Mouse (Mus musculus) CH12.LX (cell line): Measurements from ENCODE around the gene Fgd1. TPM values are rescaled to one million over a fixed set of nuclear protein-coding genes. Genes with fewer than 3 reads are reported as not detected.

ENCODE experiments used
- DNase-seq: peaks from one replicate; pipeline ENCODE4 v3.0.0-alpha.2; 2013; ENCODE audit errors: extremely low read depth
- H3K27ac ChIP-seq: 2 replicates; pipeline ENCODE4 v1.5.1; 2012; ENCODE audit warnings: low read depth, mild to moderate bottlenecking, control low read depth, moderate library complexity; ENCODE audit not compliant: insufficient read depth
- H3K27me3 ChIP-seq: replicated peaks from 2 replicates; pipeline ENCODE3; 2012; ENCODE audit warnings: inconsistent platforms
- H3K36me3 ChIP-seq, 2 experiments: replicated peaks in 1 of 2; 2 replicates each; pipeline versions ENCODE3 to v1.6.1; 2012; ENCODE audit warnings: inconsistent platforms in 1 of 2, low read length in 1 of 2, mild to moderate bottlenecking in 1 of 2, mixed read lengths in 1 of 2, moderate library complexity in 1 of 2; ENCODE audit not compliant: control insufficient read depth in 1 of 2, insufficient read depth in 1 of 2
- H3K4me1 ChIP-seq, 2 experiments: 2 replicates each; pipeline ENCODE4 v1.6.1; 2012; ENCODE audit warnings: inconsistent platforms in 1 of 2, moderate library complexity in 1 of 2; ENCODE audit not compliant: insufficient read depth in 2 of 2, control insufficient read depth in 1 of 2
- H3K4me2 ChIP-seq: 2 replicates; pipeline ENCODE4 v1.6.1; 2012; ENCODE audit warnings: low read depth, mild to moderate bottlenecking, control low read depth; ENCODE audit not compliant: poor library complexity, insufficient read depth, severe bottlenecking
- H3K4me3 ChIP-seq, 3 experiments: fragments of 150-350 bp in 1 of 3; sonication (generic) in 1 of 3; replicated peaks in 1 of 3; 2 replicates each; pipeline versions ENCODE3 to v1.5.1; 2011 to 2012; ENCODE audit warnings: low read depth in 2 of 3, low read length in 2 of 3, mild to moderate bottlenecking in 2 of 3, moderate library complexity in 2 of 3, control low read depth in 1 of 3, improper control_type of control experiment in 1 of 3, inconsistent platforms in 1 of 3, mixed read lengths in 1 of 3; ENCODE audit not compliant: poor library complexity in 1 of 3
- H3K79me2 ChIP-seq: replicated peaks from 2 replicates; pipeline ENCODE4 v1.6.1; 2012; ENCODE audit warnings: mild to moderate bottlenecking, moderate library complexity; ENCODE audit not compliant: control insufficient read depth, poor library complexity, insufficient read depth, severe bottlenecking; ENCODE audit errors: extremely low read depth
- H3K9ac ChIP-seq: 2 replicates; pipeline ENCODE4 v1.6.1; 2012; ENCODE audit warnings: low read depth, mild to moderate bottlenecking, control low read depth, moderate library complexity; ENCODE audit not compliant: insufficient read depth
- H3K9me3 ChIP-seq: replicated peaks from 2 replicates; pipeline ENCODE3; 2012; ENCODE audit warnings: low read length, inconsistent platforms, mixed read lengths
- BHLHE40 ChIP-seq: IDR thresholded peaks from 2 replicates; pipeline ENCODE4 v1.6.1; 2011; ENCODE audit warnings: mild to moderate bottlenecking, low read depth, low read length, improper control_type of control experiment
- CHD2 ChIP-seq: IDR thresholded peaks from 2 replicates; pipeline ENCODE4 v1.6.1; 2011; ENCODE audit warnings: low read length, improper control_type of control experiment
- E2F4 ChIP-seq: IDR thresholded peaks from 2 replicates; pipeline ENCODE4 v1.6.1; 2011; ENCODE audit warnings: low read depth, low read length, improper control_type of control experiment; ENCODE audit not compliant: insufficient replicate concordance
- GABPA ChIP-seq: IDR thresholded peaks from 2 replicates; pipeline ENCODE4 v1.6.1; 2012; ENCODE audit warnings: low read depth, low read length, improper control_type of control experiment, inconsistent platforms; ENCODE audit not compliant: insufficient replicate concordance
- IRF4 ChIP-seq: IDR thresholded peaks from 2 replicates; pipeline ENCODE4 v1.6.1; 2014; ENCODE audit warnings: low read depth, mild to moderate bottlenecking, inconsistent platforms, low read length, improper control_type of control experiment
- JUN ChIP-seq: IDR thresholded peaks from 2 replicates; pipeline ENCODE4 v1.6.1; 2011; ENCODE audit warnings: low read depth, mild to moderate bottlenecking, low read length, improper control_type of control experiment, moderate library complexity; ENCODE audit not compliant: insufficient read depth
- JUND ChIP-seq: conservative IDR thresholded peaks from 2 replicates; pipeline ENCODE4 v1.6.1; 2011; ENCODE audit warnings: low read depth, low read length, improper control_type of control experiment
- KAT2A ChIP-seq: IDR thresholded peaks from 2 replicates; pipeline ENCODE4 v1.6.1; 2012; ENCODE audit warnings: low read length, improper control_type of control experiment, inconsistent platforms; ENCODE audit not compliant: insufficient replicate concordance
- MAX ChIP-seq: IDR thresholded peaks from 2 replicates; pipeline ENCODE4 v1.6.1; 2011; ENCODE audit warnings: low read length, improper control_type of control experiment
- MAZ ChIP-seq: IDR thresholded peaks from 2 replicates; pipeline ENCODE4 v1.6.1; 2012; ENCODE audit warnings: low read depth, mild to moderate bottlenecking, inconsistent platforms, low read length, improper control_type of control experiment, moderate library complexity
- PAX5 ChIP-seq: IDR thresholded peaks from 2 replicates; pipeline ENCODE4 v1.6.1; 2012; ENCODE audit warnings: low read length, inconsistent platforms, mixed read lengths
- RAD21 ChIP-seq: IDR thresholded peaks from 2 replicates; pipeline ENCODE4 v1.6.1; 2011; ENCODE audit warnings: low read depth, mild to moderate bottlenecking, low read length, improper control_type of control experiment, moderate library complexity
- RCOR1 ChIP-seq: conservative IDR thresholded peaks from 2 replicates; pipeline ENCODE4 v1.6.1; 2012; ENCODE audit warnings: low read depth, mild to moderate bottlenecking, inconsistent platforms, low read length, improper control_type of control experiment
- SMC3 ChIP-seq: IDR thresholded peaks from 2 replicates; pipeline ENCODE4 v1.6.1; 2011; ENCODE audit warnings: low read depth, low read length, improper control_type of control experiment
- TBP ChIP-seq: conservative IDR thresholded peaks from 2 replicates; pipeline ENCODE4 v1.6.1; 2011; ENCODE audit warnings: low read depth, low read length, improper control_type of control experiment
- USF1 ChIP-seq: IDR thresholded peaks from 2 replicates; pipeline ENCODE4 v1.6.1; 2014; ENCODE audit warnings: low read depth, mild to moderate bottlenecking, inconsistent platforms, low read length, improper control_type of control experiment
- USF2 ChIP-seq: conservative IDR thresholded peaks from 2 replicates; pipeline ENCODE4 v1.6.1; 2011; ENCODE audit warnings: low read depth, low read length, improper control_type of control experiment
- ZMIZ1 ChIP-seq: IDR thresholded peaks from 2 replicates; pipeline ENCODE4 v1.6.1; 2012; ENCODE audit warnings: low read depth, mild to moderate bottlenecking, inconsistent platforms, low read length, improper control_type of control experiment
- dilution Hi-C: fragments of 300-500 bp; cut with MboI; formaldehyde crosslinking; loops from 2 replicates; pipeline ENCODE4 v1.14.3; 2020; ENCODE audit warnings: low sequenced_read_pairs; ENCODE audit not compliant: extremely low pct_unique_long_range_greater_than_20kb, extremely low pct_ligation_motif_present
- in situ Hi-C: fragments of 300-500 bp; cut with MboI; formaldehyde crosslinking; loops from 3 replicates; pipeline ENCODE4 v1.14.3; 2019; ENCODE audit warnings: low sequenced_read_pairs, low pct_ligation_motif_present, low pct_unique_long_range_greater_than_20kb, mixed read lengths
- polyA plus RNA-seq: library from polyadenylated mRNA; unstranded; fragments of >175 nt; gene quantifications from 2 replicates; pipeline ENCODE4 v1.2.1, GENCODE M21; 2012; ENCODE audit warnings: low read depth; ENCODE audit not compliant: insufficient read length
- total RNA-seq, 2 experiments: library from RNA; depleted of rRNA; stranded (reverse); fragments of 300-350 nt in 1 of 2; fragments of >200 nt in 1 of 2; gene quantifications; 2 replicates each; pipeline ENCODE4 v1.2.3; 2012 to 2014

The Fgd1 gene
- total and polyA plus RNA-seq, 3 experiments = 0.68 to 2.2 (median 2.2) TPM

DNA sequence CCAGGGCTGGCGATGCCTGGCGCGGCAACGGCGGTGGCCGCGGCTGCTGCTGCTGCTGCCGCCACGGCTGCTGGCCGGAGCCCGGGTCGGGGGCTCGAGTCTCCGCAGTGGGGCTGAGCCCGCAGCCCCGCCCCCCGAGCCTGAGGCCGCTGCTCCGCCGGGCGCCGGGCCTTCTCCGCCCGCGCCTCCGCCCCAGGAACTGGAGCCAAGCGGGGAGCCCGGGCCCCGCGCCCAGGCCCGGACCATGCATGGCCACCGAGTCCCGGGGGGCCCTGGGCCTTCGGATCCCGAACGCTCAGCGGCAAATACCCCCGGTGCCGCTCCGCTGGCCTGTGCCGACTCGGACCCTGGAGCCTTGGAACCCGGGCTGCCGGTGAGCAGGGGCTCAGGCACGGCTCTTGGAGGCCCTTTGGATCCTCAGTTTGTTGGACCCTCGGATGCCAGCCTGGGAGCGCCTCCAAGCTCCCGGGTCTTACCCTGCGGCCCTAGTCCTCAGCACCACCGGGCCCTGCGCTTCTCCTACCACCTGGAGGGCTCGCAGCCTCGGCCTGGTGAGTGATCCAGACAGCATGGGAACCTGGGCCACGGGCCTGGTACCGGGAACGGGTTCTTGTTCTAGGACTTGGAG lies 1.6 kb downstream of the Fgd1 start:
- Histone ChIP-seq H3K9me3 (no peaks in the 10 kb centered on the region), H3K79me2 (no peaks in the 10 kb centered on the region), H3K4me3 (peak overlapping the region; percentile 45 to 75 (median 53)), H3K9ac (peak overlapping the region; percentile 79), H3K4me1 (no peaks in the 10 kb centered on the region; a peak in 1 of 4 replicates), H3K27me3 (no peaks in the 10 kb centered on the region), H3K4me2 (peak overlapping the region; percentile 79)
- in situ Hi-C loops = no loop called here
- no peak for DNase-seq
- dilution Hi-C loops = no loop called here
- TF ChIP-seq ZMIZ1 (no peak), PAX5 (no peak), TBP (no peak), IRF4 (no peak), CHD2 (no peak), SMC3 (no peak), JUND (no peak), MAX (no peak), E2F4 (no peak), USF2 (no peak), MAZ (no peak), RCOR1 (no peak), RAD21 (no peak), KAT2A (no peak)
- TF ChIP-seq, all 38 proteins: peak for 0
- H3K36me3 ChIP-seq = no peaks in the 10 kb centered on the region
- H3K27ac ChIP-seq = no peak overlapping the region

DNA sequence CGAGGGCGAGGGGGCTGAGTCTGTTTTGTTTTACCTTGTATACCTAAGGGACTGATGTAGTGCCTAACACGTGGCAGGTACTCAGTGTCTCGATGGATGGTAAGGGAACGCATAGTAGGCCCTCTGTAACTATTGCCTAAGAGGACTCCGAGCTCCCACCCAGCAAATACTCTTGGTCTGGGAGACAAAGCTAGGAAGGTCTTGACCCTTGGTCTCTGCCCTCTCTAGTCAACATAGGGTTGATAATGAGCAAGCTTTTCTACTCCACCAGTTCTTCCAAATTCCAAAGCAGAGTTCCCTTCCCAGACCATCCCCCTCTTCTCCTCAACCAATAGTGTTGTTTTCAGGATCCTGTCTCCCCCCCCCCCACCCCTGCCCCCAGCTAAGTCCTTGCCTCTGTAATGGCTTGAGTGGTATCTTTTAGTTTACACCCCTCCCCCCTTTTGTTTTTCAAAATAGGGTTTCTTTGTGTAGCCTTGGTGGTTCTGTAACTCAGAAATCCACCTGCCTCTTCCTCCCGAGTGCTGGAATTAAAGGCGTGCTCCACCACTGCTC lies 3.8 kb downstream of the Fgd1 start:
- Histone ChIP-seq H3K36me3 (no peaks in the 10 kb centered on the region), H3K79me2 (no peaks in the 10 kb centered on the region), H3K4me2 (no peak overlapping the region), H3K9me3 (no peaks in the 10 kb centered on the region), H3K4me3 (no peak overlapping the region), H3K4me1 (peaks cover 0 to 5% of the 10 kb centered on the region in 2 experiments; a peak in 1 of 4 replicates), H3K9ac (no peak overlapping the region), H3K27ac (no peak overlapping the region), H3K27me3 (no peaks in the 10 kb centered on the region)
- no peak for DNase-seq
- no peak for TF ChIP-seq KAT2A
- no peak for TF ChIP-seq USF1
- no peak for TF ChIP-seq PAX5
- TF ChIP-seq JUN = no peak
- no peak for TF ChIP-seq ZMIZ1
- no peak for TF ChIP-seq CHD2
- no peak for TF ChIP-seq TBP
- TF ChIP-seq SMC3 = no peak
- no peak for TF ChIP-seq BHLHE40
- TF ChIP-seq GABPA = no peak
- TF ChIP-seq MAX = no peak
- dilution Hi-C loops = no loop called here
- in situ Hi-C loops = no loop called here
